ENCODE assay signal across 21 mouse cellular contexts in genomic region chr3:93373416-93373815, GRCm38 (mm10).
DNase-seq lines count a peak whose midpoint lies in the region; ATAC-seq lines count a peak whose summit lies in the region.
"Had no signal": no experiment of that assay in that cellular context is flagged by ENCODE, and none has a peak within 500 bp of the region (broad histone marks: within the 10 kb centered on the region; RNA-seq: fewer than 3 reads in every experiment).

No protein-coding gene starts in this region.

- peak; percentile 70 for ATAC-seq in frontal cortex, adult (ENCODE audit: low TSS enrichment)
- ATAC-seq: activated CD4-positive, CD25-positive, alpha-beta regulatory T cell, adult 4 months; CD4-positive, CD25-positive, alpha-beta regulatory T cell, adult 4 months; forebrain, embryonic 13.5 days; forebrain, embryonic 15.5 days; forebrain, postnatal 0 days; Patski had no signal

- no peak for DNase-seq in frontal cortex, postnatal 14 days (ENCODE audit: low spot score in 2 of 2)
- peak; percentile 8 for DNase-seq in right cerebral cortex, adult 18-20 months
- no peak for DNase-seq in right cerebral cortex, postnatal 4 days
- peak; percentile 43 for DNase-seq in brain, adult 2 months (ENCODE audit: low read depth, low spot score)
- no peak for DNase-seq in cerebellum, postnatal 14 days
- DNase-seq: adrenal gland, adult 8-10 months; adrenal gland, postnatal 14 days; adrenal gland, postnatal 36 days; B cell, adult 2 months; cerebellum, adult 11 months; cerebellum, adult 18-20 months; cerebellum, adult 8-10 months; cerebellum, adult 9-11 months; cerebellum, postnatal 25 days; forebrain, postnatal 0 days had no signal

Comparison
In these comparisons a context has a peak if more than half of its experiments do, and no peak if none do; other contexts are left out.
1. DNase-seq: peak in right cerebral cortex, adult 18-20 months (single experiment) and brain, adult 2 months (single experiment); none in frontal cortex, postnatal 14 days (0 of 2), right cerebral cortex, postnatal 4 days (single experiment) and cerebellum, postnatal 14 days (0 of 2).